Mouse (Mus musculus) telencephalon, adult 2 months (tissue): ENCODE measurements at regions not wholly inside any gene's neighbourhood (a gene's known extent, or its start where the extent isn't known, plus 50 kb on each side); places are given as distances from the start of the nearest gene placed in this dataset.

Experiments used
- DNase-seq: peaks from one replicate; pipeline ENCODE4 v3.0.0-alpha.2; 2011; ENCODE audit warnings: low read depth, low spot score

GRCm38 (mm10) chr1:41244627-41245026, 439.2 kb downstream of the Tmem182 start:
- peak; percentile 23 for DNase-seq

- DNase-seq, result no peak
These were observed 458.8 kb downstream of the Tmem182 start for GRCm38 (mm10) chr1:41264214-41264613.

- no peak for DNase-seq
These were observed 465.8 kb downstream of the Tmem182 start for GRCm38 (mm10) chr1:41271111-41271730.

- no peak for DNase-seq
These were observed 469.3 kb downstream of the Tmem182 start for GRCm38 (mm10) chr1:41274573-41275270.

- no peak for DNase-seq
These were observed 469.8 kb downstream of the Tmem182 start for GRCm38 (mm10) chr1:41275271-41275624.

- no peak for DNase-seq
These were observed 470.2 kb downstream of the Tmem182 start for GRCm38 (mm10) chr1:41275642-41276041.

GRCm38 (mm10) chr1:41276303-41276702, 470.9 kb downstream of the Tmem182 start:
- DNase-seq, result no peak

- DNase-seq, result no peak
These were observed 479.8 kb downstream of the Tmem182 start for GRCm38 (mm10) chr1:41285221-41285620.

GRCm38 (mm10) chr1:41286221-41286620, 480.8 kb downstream of the Tmem182 start:
- DNase-seq, result no peak

- DNase-seq, result no peak
These were observed 521.6 kb downstream of the Tmem182 start for GRCm38 (mm10) chr1:41326861-41327480.

- no peak for DNase-seq
These were observed 544.7 kb downstream of the Tmem182 start for GRCm38 (mm10) chr1:41349798-41350758.

- DNase-seq, result no peak
These were observed 553.7 kb downstream of the Tmem182 start for GRCm38 (mm10) chr1:41359061-41359460.

- no peak for DNase-seq
These were observed 556.1 kb downstream of the Tmem182 start for GRCm38 (mm10) chr1:41361512-41361911.

GRCm38 (mm10) chr1:41380013-41380412, 574.6 kb downstream of the Tmem182 start:
- no peak for DNase-seq

GRCm38 (mm10) chr1:41381487-41381886, 576.1 kb downstream of the Tmem182 start:
- no peak for DNase-seq

GRCm38 (mm10) chr1:41384731-41385130, 579.3 kb downstream of the Tmem182 start:
- no peak for DNase-seq

GRCm38 (mm10) chr1:41386435-41386834, 581.0 kb downstream of the Tmem182 start:
- no peak for DNase-seq

- peak; percentile 47 for DNase-seq
These were observed 584.9 kb downstream of the Tmem182 start for GRCm38 (mm10) chr1:41390102-41390884.

- no peak for DNase-seq
These were observed 585.7 kb downstream of the Tmem182 start for GRCm38 (mm10) chr1:41391071-41391470.

- no peak for DNase-seq
These were observed 587.9 kb downstream of the Tmem182 start for GRCm38 (mm10) chr1:41393287-41393686.

- DNase-seq, result no peak
These were observed 589.7 kb downstream of the Tmem182 start for GRCm38 (mm10) chr1:41395081-41395480.
